Mouse (Mus musculus) kidney, adult 8-10 months (tissue): ENCODE measurements around the gene Crip1.
"Not testable (repeated sequence)": the region's sequence is repeated elsewhere in the genome, so short reads cannot be mapped to it uniquely, and the experiment has no call there.

ENCODE experiments used
- DNase-seq, 2 experiments: peaks; one replicate each; pipeline ENCODE4 v3.0.0; 2022

The Crip1 gene

DNA sequence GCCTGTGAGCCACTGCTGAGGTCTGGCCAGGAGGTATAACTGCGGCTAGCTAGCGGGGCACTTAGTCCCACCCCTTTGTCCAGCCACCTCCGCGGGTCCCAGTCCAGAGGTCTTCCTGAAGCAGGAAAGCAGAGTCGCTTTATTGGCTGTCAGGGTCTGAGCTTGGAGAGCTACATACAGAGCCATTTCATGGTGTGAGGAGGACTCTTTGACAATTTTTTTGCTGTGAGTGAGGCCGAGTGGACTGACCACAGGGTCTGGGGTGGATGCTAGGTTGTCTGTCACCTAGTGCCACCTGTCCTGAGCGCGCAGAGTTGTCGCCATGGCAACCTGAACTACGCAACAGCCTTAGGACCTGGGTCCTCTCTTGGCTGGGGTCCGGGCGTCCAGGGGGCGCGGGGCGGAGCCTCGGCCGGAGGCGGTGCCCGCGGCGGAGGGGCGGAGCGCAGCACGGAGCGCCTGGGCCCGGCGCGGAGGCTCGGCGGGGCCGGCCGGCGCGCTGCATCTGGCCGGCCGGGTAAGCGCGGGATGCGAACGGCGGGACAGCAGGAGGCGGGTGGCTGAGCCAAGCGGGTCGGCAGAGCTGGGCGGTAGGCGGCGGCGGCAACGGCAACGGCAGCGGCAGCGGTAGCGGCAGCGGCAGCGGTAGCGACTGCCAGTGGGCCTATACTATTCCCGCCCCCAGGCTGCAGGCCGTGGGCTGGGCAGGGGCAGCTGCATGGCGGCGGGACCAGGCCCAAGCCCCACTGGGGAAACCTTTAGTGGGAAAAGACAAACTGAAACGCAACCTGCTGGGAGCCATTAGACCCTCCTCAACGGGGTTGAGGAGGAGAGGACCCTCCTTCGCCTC, 39.6 kb downstream of the Crip1 start, which contains the start of gene Tmem121:
TSS of gene Tmem121 (plus strand) at position 489 of the 850 bp plus-strand sequence.
- no peak for DNase-seq

DNA sequence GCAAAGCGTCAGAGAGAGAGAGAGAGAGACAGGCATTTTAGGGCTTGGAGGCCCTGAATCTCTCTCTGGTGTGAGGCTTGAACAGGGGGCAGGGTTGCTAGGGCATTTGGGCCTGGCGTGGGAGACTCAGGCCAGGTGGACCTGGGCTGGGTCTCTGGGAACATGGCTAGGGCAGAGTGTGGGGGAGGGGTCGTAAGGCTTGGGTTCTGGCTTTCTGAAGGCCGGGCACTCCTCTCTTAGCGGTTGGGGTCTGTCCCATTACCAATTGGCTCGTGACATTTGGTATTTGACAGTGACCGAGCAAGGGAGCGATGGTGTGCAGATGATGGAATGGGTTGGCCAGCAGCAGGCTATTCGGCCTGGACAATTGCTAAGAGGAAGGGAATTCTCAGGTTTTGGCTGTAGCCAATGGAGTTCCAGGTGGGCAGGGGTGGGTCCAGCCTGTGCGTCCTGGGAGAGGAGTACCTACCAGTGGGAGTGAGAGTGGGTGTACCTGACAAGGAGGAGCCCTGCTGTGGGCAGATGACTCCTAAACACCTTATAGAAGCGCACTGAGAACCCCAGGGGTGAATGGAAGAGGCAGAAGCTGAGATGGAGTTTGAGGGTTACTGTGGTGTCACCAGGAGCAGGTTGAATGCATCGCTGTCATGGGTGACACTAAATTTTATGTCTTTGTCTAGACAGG, 40.4 kb downstream of the Crip1 start:
- no peak for DNase-seq

DNA sequence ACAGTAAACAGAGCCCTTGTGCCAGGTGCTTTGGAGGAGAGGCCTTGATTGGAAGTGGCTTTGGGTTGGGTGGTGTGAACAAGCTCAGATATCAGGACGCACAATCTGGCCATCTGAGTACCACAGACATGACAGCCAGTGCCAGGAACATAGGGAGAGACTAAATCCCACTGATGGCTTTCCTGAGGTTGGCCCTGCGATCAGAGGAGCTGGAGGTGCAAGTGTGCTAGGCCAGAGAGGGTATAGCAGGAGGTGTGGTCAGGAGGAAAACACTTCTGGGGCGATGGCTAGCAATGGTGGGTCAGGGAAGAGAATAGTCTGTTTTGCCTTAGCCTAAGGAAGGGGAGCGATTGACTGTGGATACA, 40.9 kb downstream of the Crip1 start:
- DNase-seq, result no peak

DNA sequence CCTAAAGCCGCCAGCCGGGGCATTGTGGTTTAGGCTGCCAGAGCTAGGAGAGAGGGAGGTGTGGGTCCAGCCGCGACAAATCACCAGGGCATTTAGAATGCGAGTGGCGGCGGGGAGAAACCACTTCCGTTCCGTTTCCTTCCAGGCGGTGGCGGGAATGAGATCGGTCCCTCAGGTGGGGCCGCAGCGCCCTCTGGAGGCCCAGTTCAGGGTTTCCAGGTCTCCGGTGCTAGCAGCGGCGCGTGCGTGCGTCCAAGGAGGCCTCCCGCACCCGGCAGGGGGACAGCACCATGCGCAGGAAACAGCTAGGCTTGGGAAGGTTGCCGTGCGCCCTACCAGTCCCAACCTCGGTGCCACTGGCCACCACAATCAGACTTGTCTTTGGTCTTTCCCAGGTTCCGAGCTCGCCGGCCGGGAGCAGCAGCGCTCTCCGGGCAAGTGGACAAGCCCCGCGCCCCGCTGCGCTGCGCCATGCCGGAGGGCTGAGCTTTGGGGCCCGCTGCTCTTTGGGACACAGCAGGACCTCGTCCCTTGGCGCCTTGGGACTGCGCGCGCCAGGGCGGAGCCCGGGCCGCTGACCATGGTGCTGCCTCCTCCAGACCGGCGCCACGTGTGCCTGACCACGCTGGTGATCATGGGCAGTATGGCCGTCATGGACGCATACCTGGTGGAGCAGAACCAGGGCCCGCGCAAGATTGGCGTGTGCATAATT, 41.6 kb downstream of the Crip1 start:
- peak; percentile 29 to 49 for DNase-seq

DNA sequence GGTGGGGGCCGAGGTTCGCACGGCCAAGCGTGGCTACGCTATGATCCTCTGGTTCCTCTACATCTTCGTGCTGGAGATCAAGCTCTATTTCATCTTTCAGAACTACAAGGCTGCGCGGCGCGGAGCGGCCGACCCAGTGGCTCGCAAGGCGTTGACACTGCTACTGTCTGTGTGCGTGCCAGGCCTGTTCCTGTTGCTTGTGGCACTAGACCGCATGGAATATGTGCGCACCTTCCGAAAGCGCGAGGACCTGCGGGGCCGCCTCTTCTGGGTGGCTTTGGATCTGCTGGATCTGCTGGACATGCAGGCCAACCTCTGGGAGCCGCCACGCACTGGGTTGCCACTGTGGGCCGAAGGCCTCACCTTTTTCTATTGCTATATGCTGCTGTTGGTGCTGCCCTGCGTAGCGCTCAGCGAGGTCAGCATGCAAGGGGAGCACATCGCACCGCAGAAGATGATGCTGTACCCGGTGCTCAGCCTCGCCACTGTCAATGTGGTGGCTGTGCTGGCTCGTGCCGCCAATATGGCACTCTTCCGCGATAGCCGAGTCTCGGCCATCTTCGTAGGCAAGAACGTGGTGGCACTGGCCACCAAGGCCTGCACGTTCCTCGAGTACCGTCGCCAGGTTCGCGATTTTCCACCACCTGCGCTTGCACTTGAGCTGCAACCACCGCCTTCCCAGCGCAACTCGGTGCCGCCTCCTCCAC, 42.4 kb downstream of the Crip1 start:
- no peak for DNase-seq

DNA sequence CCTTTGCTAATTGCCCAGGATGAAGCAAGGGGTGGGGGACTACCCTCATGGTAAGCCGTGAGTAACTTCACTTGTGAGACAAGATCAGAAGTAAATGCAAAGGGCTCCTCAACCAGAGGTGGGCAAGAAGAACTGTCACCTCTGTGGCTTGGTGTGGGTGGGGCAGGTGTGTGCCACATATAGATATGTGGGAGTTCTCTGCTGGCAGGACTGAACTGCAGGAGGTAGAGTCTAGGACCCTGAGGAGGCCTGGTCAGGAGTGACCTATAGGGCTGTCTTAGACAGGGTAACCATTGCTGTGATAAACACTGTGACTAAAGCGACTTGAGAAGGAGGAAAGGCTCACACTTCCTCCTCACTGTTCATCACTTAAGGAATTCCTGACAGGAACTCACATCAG, 47.3 kb downstream of the Crip1 start:
- DNase-seq, result no peak

DNA sequence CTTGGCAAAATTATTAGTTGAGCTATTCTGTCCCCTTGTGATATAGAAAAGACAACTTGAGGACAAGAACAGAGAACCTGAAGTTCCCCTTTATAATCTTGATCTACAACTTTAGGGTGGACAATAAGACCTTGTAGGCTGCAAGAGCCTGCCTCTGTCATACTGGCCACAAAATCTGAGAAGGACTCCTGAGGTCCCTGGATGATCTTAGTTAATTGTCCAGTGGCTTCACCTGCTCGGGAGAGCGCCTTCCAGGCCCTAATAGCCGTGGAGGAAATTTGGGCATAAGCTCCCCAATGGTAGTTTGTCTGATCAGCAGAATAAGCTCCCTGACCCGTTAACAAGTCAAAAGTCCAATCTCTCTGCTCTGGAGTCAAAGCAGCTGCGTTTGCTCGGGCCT, 53.0 kb downstream of the Crip1 start:
- DNase-seq, result not testable (repeated sequence)

DNA sequence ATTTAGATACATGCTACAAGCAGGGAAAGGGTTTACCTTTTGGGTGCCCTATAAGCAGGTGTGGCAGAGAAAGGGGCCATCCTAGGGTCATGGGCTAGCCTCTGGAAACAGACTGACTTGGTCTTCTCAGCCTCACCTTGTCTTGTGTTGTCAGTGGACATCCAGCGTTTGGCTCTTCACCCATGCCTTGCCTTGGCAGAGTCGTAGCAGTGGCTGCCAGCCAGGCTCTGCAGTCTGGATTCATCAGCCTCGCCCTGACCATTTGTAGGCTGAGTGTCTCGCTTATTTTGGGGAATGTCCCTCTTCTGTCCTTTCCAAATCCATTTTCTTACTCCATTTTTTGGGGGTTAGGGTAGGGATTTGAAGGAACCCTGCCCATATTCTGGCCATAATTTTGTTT, 55.2 kb downstream of the Crip1 start:
- no peak for DNase-seq

DNA sequence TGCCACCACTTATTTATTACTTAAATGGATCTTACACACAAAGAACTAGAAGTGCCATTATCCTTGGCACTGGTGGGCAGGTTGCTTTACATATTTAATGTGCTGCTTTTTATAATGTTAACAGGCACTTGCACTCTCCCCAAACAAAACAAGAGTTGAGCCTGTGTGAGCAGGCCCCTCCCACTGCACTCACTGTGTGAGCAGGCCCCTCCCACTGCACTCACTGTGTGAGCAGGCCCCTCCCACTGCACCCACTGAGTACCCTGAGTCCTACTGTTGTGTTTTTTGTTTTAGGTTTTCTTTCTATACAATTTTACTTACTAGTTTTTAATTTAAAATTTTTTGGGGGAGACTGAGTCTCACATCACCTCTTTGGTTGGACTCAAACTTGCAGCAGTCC, 55.9 kb downstream of the Crip1 start:
- DNase-seq, result no peak
